Mouse (Mus musculus) brain, embryonic 14.5 days (tissue): ENCODE data around the gene Nckap5l. TPM values are rescaled to one million over a fixed set of nuclear protein-coding genes. Genes with fewer than 3 reads are reported as not detected.
A peak's percentile ranks its signal among the peaks of the same experiment; 100 is the strongest.

Source experiments
- DNase-seq: peaks from one replicate; pipeline ENCODE4 v3.0.0-alpha.2; 2011; ENCODE audit warnings: low read depth
- CTCF ChIP-seq: fragments of 200-500 bp; IDR thresholded peaks from 2 replicates; pipeline ENCODE4 v1.5.1; 2012; ENCODE audit warnings: inconsistent platforms, mild to moderate bottlenecking, moderate library complexity, borderline replicate concordance; ENCODE audit not compliant: insufficient read depth, insufficient read length; ENCODE audit errors: extremely low read depth
- POLR2A ChIP-seq: fragments of 200-500 bp; IDR thresholded peaks from 2 replicates; pipeline ENCODE4 v1.6.1; 2012; ENCODE audit warnings: mild to moderate bottlenecking, inconsistent platforms, borderline replicate concordance; ENCODE audit not compliant: poor library complexity, insufficient read depth, insufficient read length, severe bottlenecking; ENCODE audit errors: extremely low read depth
- polyA plus RNA-seq: library from polyadenylated mRNA; depleted of rRNA; stranded (reverse); fragments of >200 nt; gene quantifications from 2 replicates; pipeline ENCODE4 v1.2.3, GENCODE M21; 2012

The Nckap5l gene
- polyA plus RNA-seq, 1 experiment: 29.0 TPM

- TF ChIP-seq CTCF (peak; percentile 82), POLR2A (no peak)
- peak; percentile 91 for DNase-seq
Observed at GRCm38 (mm10) chr15:99497061-99497460, 39.5 kb upstream of the Nckap5l start.

- no peak for DNase-seq
- no peak for TF ChIP-seq POLR2A
- no peak for TF ChIP-seq CTCF
Observed at GRCm38 (mm10) chr15:99484745-99485144, 27.2 kb upstream of the Nckap5l start.

GRCm38 (mm10) chr15:99475814-99476213, 18.3 kb upstream of the Nckap5l start:
- DNase-seq: no peak
- TF ChIP-seq CTCF (no peak), POLR2A (no peak)

- DNase-seq: peak; percentile 95
- peak; percentile 49; the same call in 1 of the 2 replicates for TF ChIP-seq POLR2A
- TF ChIP-seq CTCF: peak; percentile 27; the same call in 1 of the 2 replicates
Observed at GRCm38 (mm10) chr15:99474576-99474926, 17.0 kb upstream of the Nckap5l start, which contains the start of gene Bcdin3d. Gene Bcdin3d (minus strand): TSS chr15:99474730.

- DNase-seq: peak; percentile 81
- TF ChIP-seq CTCF: no peak
- TF ChIP-seq POLR2A: 0 out of 2 replicates have a peak, but pooled peaks have one; percentile 23
Observed at GRCm38 (mm10) chr15:99473801-99474575, 16.4 kb upstream of the Nckap5l start.

GRCm38 (mm10) chr15:99472972-99473371, 15.4 kb upstream of the Nckap5l start:
- no peak for DNase-seq
- TF ChIP-seq CTCF (no peak), POLR2A (no peak)

GRCm38 (mm10) chr15:99471677-99472063, 14.1 kb upstream of the Nckap5l start:
- TF ChIP-seq CTCF (no peak), POLR2A (no peak)
- DNase-seq: no peak

GRCm38 (mm10) chr15:99470971-99471676, 13.6 kb upstream of the Nckap5l start:
- peak; percentile 65; the same call in 1 of the 2 replicates for TF ChIP-seq CTCF
- TF ChIP-seq POLR2A: no peak
- DNase-seq: peak; percentile 56

- no peak for DNase-seq
- no peak for TF ChIP-seq CTCF
- TF ChIP-seq POLR2A: no peak
Observed at GRCm38 (mm10) chr15:99470224-99470761, 12.7 kb upstream of the Nckap5l start.

GRCm38 (mm10) chr15:99469736-99470135, 12.2 kb upstream of the Nckap5l start:
- no peak for DNase-seq
- no peak for TF ChIP-seq CTCF
- TF ChIP-seq POLR2A: no peak

GRCm38 (mm10) chr15:99469067-99469466, 11.5 kb upstream of the Nckap5l start:
- DNase-seq: peak; percentile 79
- peak; percentile 69 for TF ChIP-seq CTCF
- TF ChIP-seq POLR2A: no peak

GRCm38 (mm10) chr15:99463194-99463593, 5.6 kb upstream of the Nckap5l start:
- no peak for DNase-seq
- TF ChIP-seq CTCF (no peak), POLR2A (no peak)

GRCm38 (mm10) chr15:99456963-99457605, 464 bp downstream of the Nckap5l start:
- DNase-seq: peak; percentile 82
- TF ChIP-seq POLR2A (no peak), CTCF (no peak)
